Mouse (Mus musculus): ENCODE data around the gene Dock1.
A peak's percentile ranks its signal among the peaks of the same experiment; 100 is the strongest.

Dock1 gene

GRCm38 (mm10) chr7:134695431-134695830, 25.0 kb downstream of the Dock1 start:
- no peak for DNase-seq (ENCODE audit: extremely low spot score)

GRCm38 (mm10) chr7:134696126-134696979, 25.9 kb downstream of the Dock1 start:
- no peak for DNase-seq (ENCODE audit: extremely low spot score)

GRCm38 (mm10) chr7:134697479-134697878, 27.0 kb downstream of the Dock1 start:
- DNase-seq (ENCODE audit: extremely low spot score) = no peak

- DNase-seq (ENCODE audit: extremely low spot score) = no peak
These were observed 27.8 kb downstream of the Dock1 start for GRCm38 (mm10) chr7:134698246-134698645.

DNA sequence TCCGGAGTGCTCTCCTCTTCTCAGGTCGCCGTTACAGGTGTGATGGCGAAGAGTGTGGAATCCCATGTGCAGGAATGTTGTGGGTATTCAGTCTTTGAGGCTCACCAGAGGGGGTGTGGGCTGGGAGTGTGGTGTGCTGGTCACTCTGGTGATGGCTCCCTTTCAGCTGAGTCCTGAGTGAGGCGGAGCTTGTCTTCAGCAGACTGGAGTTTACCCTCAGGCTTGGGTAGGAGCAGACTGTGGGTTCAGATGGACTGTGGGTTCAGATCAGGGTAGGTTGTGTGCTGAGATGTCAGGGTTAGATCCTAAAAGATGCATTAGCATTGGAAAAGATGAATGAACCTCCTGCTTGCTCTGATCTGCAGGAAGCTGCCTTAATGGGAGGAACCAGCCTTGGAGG, 29.5 kb downstream of the Dock1 start:
- no peak for DNase-seq (ENCODE audit: extremely low spot score)

- DNase-seq (ENCODE audit: extremely low spot score) = no peak
These were observed 32.0 kb downstream of the Dock1 start for GRCm38 (mm10) chr7:134702481-134702880.

- DNase-seq (ENCODE audit: extremely low spot score) = no peak
These were observed 33.2 kb downstream of the Dock1 start for GRCm38 (mm10) chr7:134703704-134704103.

DNA sequence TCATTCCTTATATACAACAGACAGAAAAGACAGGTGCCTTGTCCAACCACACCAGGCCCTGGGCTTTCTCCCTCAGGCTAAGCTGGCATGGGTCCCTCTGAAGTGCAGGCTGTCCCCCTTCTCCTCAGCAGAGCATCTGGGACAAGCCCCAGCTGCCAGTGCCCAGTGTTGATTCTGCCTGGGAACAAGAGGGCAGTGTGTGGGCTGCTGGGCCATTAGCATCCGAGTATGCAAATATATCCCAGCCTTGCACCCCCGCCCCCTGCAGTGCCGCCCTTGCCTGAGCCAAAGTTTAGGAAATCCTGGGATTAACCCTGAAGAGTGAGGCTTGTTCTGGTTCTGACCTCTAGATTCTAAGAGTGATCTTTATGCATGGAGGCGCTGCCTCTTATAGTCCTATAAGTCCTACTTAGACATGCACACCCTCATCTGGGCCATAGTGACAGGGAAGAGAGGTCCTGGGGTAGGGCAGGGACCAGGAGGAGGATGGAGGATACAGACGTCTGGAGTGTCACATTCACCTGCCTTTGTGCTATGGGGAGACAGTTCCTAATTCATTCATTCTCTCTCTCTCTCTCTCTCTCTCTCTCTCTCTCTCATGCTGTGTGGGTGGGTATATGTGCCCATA, 38.9 kb downstream of the Dock1 start:
- no peak for DNase-seq (ENCODE audit: extremely low spot score)

GRCm38 (mm10) chr7:134711576-134711975, 41.1 kb downstream of the Dock1 start:
- no peak for DNase-seq (ENCODE audit: extremely low spot score)

GRCm38 (mm10) chr7:134719406-134719805, 49.0 kb downstream of the Dock1 start:
- DNase-seq (ENCODE audit: extremely low spot score) = no peak

GRCm38 (mm10) chr7:134722361-134722760, 51.9 kb downstream of the Dock1 start:
- DNase-seq (ENCODE audit: extremely low spot score) = no peak

GRCm38 (mm10) chr7:134722955-134723354, 52.5 kb downstream of the Dock1 start:
- DNase-seq (ENCODE audit: extremely low spot score) = no peak

GRCm38 (mm10) chr7:134723509-134723908, 53.1 kb downstream of the Dock1 start:
- no peak for DNase-seq (ENCODE audit: extremely low spot score)

GRCm38 (mm10) chr7:134724841-134725240, 54.4 kb downstream of the Dock1 start:
- peak; percentile 57 for DNase-seq (ENCODE audit: extremely low spot score)

DNA sequence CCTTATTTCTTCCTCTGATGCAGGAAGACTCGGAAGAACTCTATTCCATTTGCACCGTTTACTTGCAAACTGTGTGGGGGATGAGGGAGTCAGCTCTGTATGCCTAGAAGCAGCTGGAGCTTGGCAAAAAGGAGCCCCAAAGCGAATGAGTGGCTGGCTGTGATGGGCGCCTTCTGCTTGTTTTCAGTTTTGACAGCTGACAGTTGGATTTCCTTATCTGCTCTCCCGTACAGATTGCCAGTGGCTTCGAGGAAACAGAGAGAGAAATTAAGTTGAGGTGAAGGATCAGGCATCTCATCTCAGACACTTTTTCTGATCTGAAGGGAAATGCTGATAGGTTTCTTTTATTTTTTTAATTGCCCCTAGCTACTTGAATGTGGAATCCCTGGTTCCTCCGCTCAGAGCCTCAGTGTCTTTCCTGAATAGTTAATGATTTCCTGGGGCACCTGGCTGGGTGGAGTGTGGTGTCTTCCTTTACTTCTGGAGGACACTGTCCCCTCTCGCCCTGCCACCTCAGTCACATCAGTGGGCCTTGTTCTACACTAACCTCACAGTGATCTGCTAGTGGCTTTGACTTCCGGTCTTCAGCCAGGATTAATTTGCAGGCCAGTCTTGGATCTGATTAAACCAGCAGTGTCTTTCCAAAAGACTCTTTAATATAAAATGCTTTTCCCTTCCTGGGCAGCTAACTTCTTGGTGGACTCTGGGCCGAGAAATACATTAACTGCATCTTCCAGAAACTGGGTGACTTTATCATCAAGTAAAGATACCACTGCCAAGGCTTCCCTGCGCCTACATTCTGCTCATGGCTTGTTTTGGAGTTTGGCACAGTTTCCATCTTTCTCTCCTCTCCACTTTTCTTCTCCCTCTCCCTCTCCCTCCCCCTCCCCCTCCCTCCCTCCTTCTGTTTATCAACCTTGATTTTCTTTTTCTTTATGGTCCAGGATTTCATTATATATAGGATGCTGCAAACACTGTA, 55.4 kb downstream of the Dock1 start:
- DNase-seq (ENCODE audit: extremely low spot score) = no peak

DNA sequence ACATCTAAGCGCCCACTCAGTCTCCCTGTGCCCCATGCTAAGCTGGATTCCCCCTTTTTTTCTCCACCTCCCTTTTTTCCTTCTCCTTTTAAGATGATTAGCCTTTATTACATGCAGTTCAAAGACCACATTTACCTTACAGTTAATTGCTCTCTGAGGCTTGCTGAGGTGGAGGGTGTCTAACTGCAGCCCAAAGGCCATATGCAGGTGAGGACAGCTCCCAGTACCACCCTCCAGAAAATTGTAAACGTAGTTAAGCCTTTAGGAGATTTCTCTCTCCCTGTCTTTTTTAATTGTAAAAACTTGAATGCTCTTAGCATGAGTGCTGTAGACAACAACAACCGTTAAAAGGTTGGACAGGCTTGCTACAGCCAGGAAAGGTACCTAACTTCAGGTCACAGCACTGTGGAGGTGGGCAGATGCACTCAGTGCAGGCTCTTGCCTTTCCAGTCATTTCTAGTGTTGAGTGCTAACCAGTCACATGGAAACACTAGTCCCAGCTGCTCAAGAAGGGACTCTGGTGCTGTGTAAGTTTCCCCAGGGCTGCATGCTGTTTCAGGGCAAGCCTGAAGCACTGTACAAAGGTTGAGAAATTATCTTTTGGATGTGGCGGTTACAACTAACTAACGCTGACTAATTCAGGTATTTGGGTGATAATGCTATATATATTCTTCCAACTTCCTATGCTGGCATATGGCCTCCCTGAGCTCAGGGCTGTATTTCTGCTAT, 56.2 kb downstream of the Dock1 start:
- DNase-seq (ENCODE audit: extremely low spot score) = no peak

- no peak for DNase-seq (ENCODE audit: extremely low spot score)
These were observed 58.9 kb downstream of the Dock1 start for GRCm38 (mm10) chr7:134729348-134729747.

- no peak for DNase-seq (ENCODE audit: extremely low spot score)
These were observed 60.1 kb downstream of the Dock1 start for GRCm38 (mm10) chr7:134730406-134731126.

- no peak for DNase-seq (ENCODE audit: extremely low spot score)
These were observed 76.6 kb downstream of the Dock1 start for GRCm38 (mm10) chr7:134747059-134747458.

- DNase-seq (ENCODE audit: extremely low spot score) = no peak
These were observed 77.9 kb downstream of the Dock1 start for GRCm38 (mm10) chr7:134748376-134748775.

GRCm38 (mm10) chr7:134749613-134750012, 79.2 kb downstream of the Dock1 start:
- no peak for DNase-seq (ENCODE audit: extremely low spot score)
